Mouse (Mus musculus) heart, embryonic 10.5 days (tissue): Measurements from ENCODE around the gene Nav3. TPM values are rescaled to one million over a fixed set of nuclear protein-coding genes. Genes with fewer than 3 reads are reported as not detected.

Experiments
- DNase-seq: peaks from one replicate; pipeline ENCODE4 v3.0.0-alpha.2; 2017; ENCODE audit warnings: low spot score
- H3K27ac ChIP-seq: fragments of 300-500 bp; sonication (generic); 2 replicates; pipeline ENCODE4 v1.5.1; 2016; ENCODE audit warnings: mild to moderate bottlenecking
- H3K27me3 ChIP-seq: fragments of 300-500 bp; sonication (generic); 2 replicates; pipeline ENCODE4 v1.6.1; 2016; ENCODE audit warnings: mild to moderate bottlenecking; ENCODE audit not compliant: poor library complexity, insufficient read depth, severe bottlenecking
- H3K36me3 ChIP-seq: fragments of 300-500 bp; sonication (generic); 2 replicates; pipeline ENCODE4 v1.6.1; 2016; ENCODE audit warnings: mild to moderate bottlenecking, moderate library complexity
- H3K4me1 ChIP-seq: fragments of 300-500 bp; sonication (generic); 2 replicates; pipeline ENCODE4 v1.6.1; 2016; ENCODE audit warnings: mild to moderate bottlenecking
- H3K4me3 ChIP-seq: fragments of 300-500 bp; sonication (generic); 2 replicates; pipeline ENCODE4 v1.5.1; 2016; ENCODE audit warnings: mild to moderate bottlenecking, moderate library complexity
- H3K9me3 ChIP-seq: fragments of 300-500 bp; sonication (generic); 2 replicates; pipeline ENCODE4 v1.6.1; 2016; ENCODE audit warnings: mild to moderate bottlenecking, moderate library complexity
- WGBS: fragments of 180-500 bp; shearing (Covaris S2); methylation state at CpG from one replicate; pipeline ENCODE4 v1.1.7; 2016; 5-methylcytosine and 5-hydroxymethylcytosine counted together
- polyA plus RNA-seq: library from polyadenylated mRNA; unstranded; fragments of >200 nt; fragmentation: Nextera tagmentation; extraction: Ambion mirVana; gene quantifications from 2 replicates; pipeline ENCODE4 v1.2.1, GENCODE M21; 2016

Nav3 gene
- polyA plus RNA-seq, 1 experiment from 2014 or later = 1.6 TPM

DNA sequence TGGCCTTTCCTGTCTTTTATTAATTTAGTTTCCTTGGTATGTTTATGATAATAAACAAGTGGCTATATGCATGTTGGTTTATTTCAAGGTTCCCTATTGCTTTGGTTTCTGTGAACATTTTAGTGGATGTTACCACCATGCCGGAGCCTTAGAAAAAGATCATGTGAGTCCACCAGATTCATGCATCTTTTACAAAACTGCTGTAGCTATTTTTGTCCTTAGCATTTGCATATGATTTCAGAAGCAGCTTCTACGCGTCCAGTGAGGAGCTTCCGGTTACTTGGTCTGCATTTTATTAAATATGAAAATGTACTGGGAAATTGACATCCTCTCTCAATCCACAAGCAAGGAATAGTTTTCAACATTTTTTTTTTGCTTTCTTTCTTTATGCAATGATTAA is 676.9 kb downstream of the Nav3 start:
- DNase-seq = no peak
- H3K4me1 ChIP-seq = no peaks in the 10 kb centered on the region
- H3K36me3 ChIP-seq = no peaks in the 10 kb centered on the region
- no peaks in the 10 kb centered on the region for H3K27me3 ChIP-seq
- 90% methylated on average over 4 of the region's 4 CpGs for WGBS
- H3K4me3 ChIP-seq = no peak overlapping the region
- no peaks in the 10 kb centered on the region for H3K9me3 ChIP-seq
- no peak overlapping the region for H3K27ac ChIP-seq

DNA sequence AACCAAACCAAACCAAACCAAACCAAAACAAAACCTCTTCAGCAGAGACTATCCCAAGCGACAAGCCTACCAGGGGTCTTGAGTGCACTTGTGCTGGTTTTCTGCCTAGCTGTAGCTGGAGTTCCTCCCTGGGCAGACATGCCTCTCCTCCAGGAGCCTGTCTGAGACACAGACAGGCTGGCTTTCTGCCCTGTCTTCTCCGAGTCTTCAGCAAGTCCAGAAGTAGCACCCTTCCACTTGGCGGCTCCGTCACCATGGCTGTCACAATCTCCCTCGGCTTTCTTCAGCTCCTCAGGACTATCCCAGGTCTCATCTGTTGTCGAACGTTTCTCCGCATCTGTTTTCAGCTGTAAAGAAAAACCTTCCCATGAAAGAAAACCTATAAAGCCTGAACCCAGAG is 686.9 kb downstream of the Nav3 start:
- Histone ChIP-seq H3K36me3 (no peaks in the 10 kb centered on the region), H3K4me3 (no peak overlapping the region), H3K4me1 (no peaks in the 10 kb centered on the region), H3K27me3 (no peaks in the 10 kb centered on the region), H3K27ac (no peak overlapping the region), H3K9me3 (no peaks in the 10 kb centered on the region)
- no peak for DNase-seq
- 77% methylated on average over 8 of the region's 8 CpGs for WGBS

DNA sequence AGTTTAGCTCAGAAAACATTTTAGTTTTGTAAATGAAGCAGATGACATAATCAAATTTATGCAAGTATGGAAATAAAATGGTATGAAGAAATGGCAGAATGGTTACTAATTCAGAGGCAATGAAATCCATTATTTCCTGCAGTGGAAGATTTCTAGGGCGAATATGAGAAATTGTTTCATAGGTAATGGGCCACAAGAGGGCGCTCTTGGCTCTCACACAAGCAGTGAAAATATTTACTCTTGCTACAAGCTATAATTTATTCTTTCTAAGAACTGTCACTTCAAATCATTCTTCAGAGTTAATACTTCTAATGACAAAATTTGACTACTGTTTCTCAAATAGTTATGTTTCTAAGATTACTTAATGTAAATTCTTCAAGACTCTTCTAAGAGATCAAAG is 690.4 kb downstream of the Nav3 start:
- H3K27me3 ChIP-seq = no peaks in the 10 kb centered on the region
- no peak overlapping the region for H3K4me3 ChIP-seq
- no peak for DNase-seq
- no peaks in the 10 kb centered on the region for H3K4me1 ChIP-seq
- H3K9me3 ChIP-seq = no peaks in the 10 kb centered on the region
- WGBS = 7% methylated on average over 2 of the region's 2 CpGs
- H3K36me3 ChIP-seq = no peaks in the 10 kb centered on the region
- H3K27ac ChIP-seq = no peak overlapping the region

DNA sequence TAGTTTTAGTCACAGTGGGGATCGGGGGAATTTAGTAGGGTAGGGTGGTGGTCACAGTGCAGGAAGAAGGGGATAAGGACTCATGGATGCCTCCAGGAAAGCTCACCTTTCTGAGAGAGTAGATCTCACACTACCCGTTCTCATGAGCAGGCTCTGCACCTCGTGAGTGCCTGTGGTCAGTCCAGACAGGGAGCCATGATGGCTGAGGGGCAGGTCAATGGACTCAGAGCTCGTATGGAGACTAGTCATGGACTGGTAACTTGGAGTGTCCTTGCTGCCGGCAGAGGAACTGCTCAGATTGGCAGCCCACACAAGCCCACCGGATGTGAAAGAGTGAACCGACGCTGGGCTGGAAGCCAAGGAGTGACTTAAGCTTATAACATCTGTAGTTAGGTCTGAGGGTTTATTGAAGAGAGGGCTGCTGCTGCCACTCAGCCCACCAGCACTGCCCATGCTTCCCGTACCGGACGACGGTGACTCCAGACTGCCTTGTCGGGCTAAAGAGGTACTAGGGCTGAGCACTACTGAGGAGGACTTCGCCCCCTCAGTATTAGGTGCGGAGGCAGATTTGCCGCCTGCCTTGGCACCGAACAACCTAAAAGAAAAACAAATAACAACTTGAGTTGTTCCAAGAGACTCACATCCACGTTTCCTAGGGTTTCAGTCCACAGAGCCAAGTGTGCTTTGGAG is 691.4 kb downstream of the Nav3 start:
- DNase-seq = no peak
- Histone ChIP-seq H3K4me3 (no peak overlapping the region), H3K9me3 (no peaks in the 10 kb centered on the region), H3K27ac (no peak overlapping the region), H3K27me3 (no peaks in the 10 kb centered on the region), H3K36me3 (no peaks in the 10 kb centered on the region), H3K4me1 (no peaks in the 10 kb centered on the region)
- WGBS = 80% methylated on average over 18 of the region's 18 CpGs

DNA sequence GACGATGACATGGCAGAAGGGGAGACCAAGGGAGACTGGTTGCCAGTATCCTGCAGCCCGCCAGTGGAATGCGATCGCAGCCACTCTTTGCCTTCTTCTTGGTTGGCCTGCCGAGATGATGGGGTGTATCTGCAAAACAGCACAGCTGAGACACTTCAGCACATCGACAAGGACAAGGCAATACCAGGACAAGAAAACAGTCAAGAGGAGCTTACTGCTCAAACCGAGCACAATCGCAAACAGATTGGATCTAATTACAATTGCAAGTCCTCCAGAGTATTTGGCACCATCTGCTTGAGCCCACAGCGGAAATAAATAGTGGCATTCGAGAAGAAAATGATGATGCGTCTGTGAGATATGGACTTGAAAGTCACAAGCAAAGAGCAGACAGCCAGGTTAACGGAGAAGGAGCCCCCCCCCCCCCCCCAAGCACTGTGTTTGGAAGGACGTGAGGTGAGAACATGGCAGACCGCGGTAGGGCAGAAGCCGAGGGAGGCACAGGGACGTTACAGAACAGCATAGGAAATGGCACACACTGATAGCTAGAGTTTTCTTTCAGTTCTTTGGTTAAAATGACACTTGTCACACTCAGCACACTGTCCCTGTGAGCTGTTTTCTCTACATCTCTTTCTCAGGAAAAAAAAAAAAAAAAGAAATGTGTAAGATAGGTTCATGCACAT is 696.9 kb downstream of the Nav3 start:
- 72% methylated on average over 17 of the region's 17 CpGs for WGBS
- H3K4me3 ChIP-seq = no peak overlapping the region

DNA sequence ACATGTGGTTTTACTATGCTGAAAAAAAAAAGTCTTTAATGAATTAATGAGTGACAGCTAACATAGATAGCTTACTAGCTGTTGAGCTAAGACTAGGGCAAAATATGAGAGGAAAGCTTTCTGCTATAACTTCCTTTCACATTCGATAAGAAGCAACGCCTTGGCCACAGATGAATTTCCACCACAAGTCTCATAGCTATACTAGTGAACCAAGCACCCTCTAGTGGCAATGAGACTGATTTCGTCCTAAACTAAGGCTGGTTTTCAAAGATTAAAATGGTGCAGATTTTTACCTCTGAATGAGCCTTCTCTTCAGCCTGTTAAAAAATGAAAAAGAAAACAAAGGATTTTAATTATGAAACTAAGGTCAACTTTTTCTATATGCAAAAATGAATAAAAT is 709.1 kb downstream of the Nav3 start:
- no peak overlapping the region for H3K4me3 ChIP-seq
- no peak for DNase-seq
- WGBS = 57% methylated on average over 3 of the region's 3 CpGs

More for the DNA sequence above, 696.9 kb downstream of the Nav3 start:
- H3K27me3 ChIP-seq = no peaks in the 10 kb centered on the region
- no peaks in the 10 kb centered on the region for H3K9me3 ChIP-seq
- no peaks in the 10 kb centered on the region for H3K36me3 ChIP-seq
- DNase-seq = no peak
- H3K27ac ChIP-seq = no peak overlapping the region
- no peaks in the 10 kb centered on the region for H3K4me1 ChIP-seq

DNA sequence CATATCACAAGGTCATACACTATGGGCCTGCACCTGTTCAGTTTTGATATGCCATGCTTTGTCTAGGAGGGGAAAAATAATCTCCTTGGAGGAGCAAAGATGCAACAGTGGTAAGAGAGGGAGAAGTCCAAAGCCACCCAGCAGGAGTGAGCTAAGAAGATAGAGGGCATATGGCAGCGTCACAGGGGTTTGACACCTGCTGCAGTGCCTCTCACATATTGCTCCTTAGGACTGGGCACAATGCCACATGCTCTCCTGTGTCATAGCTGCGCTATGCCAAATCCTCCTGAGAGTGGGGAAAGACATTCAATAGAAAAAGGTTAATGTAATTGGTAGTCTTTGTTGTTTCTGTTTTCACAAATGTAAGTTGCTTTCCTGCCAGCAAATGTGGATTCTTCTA is 714.3 kb downstream of the Nav3 start:
- no peaks in the 10 kb centered on the region for H3K4me1 ChIP-seq
- H3K27me3 ChIP-seq = no peaks in the 10 kb centered on the region
- H3K36me3 ChIP-seq = no peaks in the 10 kb centered on the region
- WGBS = 78% methylated on average over 2 of the region's 2 CpGs
- H3K27ac ChIP-seq = no peak overlapping the region
- no peaks in the 10 kb centered on the region for H3K9me3 ChIP-seq
- H3K4me3 ChIP-seq = no peak overlapping the region
- DNase-seq = no peak

More for the DNA sequence above, 709.1 kb downstream of the Nav3 start:
- Histone ChIP-seq H3K36me3 (no peaks in the 10 kb centered on the region), H3K27ac (no peak overlapping the region), H3K4me1 (no peaks in the 10 kb centered on the region), H3K27me3 (no peaks in the 10 kb centered on the region), H3K9me3 (no peaks in the 10 kb centered on the region)

DNA sequence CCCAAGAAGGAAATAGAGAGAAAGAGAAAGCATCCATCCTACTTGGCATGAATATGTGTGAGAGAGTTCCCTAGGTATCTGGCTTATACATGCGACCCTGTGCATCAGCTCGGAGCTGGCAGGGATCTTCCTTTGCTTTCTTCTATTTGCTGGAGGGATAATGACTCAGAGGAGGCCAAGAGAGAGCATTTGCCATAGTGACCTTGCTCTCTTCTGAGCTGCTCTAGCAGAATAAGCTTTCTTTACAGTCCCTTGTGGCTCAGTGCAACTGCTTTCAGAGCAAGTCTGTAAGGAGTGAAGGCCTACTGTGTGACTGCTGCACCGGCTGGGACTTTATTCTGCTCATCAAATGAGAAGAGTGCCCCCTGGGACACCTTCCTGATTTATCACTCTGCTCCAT is 715.7 kb downstream of the Nav3 start:
- H3K27me3 ChIP-seq = no peaks in the 10 kb centered on the region
- no peak overlapping the region for H3K4me3 ChIP-seq
- H3K36me3 ChIP-seq = no peaks in the 10 kb centered on the region
- WGBS = 69% methylated on average over 3 of the region's 3 CpGs
- H3K9me3 ChIP-seq = no peaks in the 10 kb centered on the region
- no peak overlapping the region for H3K27ac ChIP-seq
- DNase-seq = no peak
- no peaks in the 10 kb centered on the region for H3K4me1 ChIP-seq

DNA sequence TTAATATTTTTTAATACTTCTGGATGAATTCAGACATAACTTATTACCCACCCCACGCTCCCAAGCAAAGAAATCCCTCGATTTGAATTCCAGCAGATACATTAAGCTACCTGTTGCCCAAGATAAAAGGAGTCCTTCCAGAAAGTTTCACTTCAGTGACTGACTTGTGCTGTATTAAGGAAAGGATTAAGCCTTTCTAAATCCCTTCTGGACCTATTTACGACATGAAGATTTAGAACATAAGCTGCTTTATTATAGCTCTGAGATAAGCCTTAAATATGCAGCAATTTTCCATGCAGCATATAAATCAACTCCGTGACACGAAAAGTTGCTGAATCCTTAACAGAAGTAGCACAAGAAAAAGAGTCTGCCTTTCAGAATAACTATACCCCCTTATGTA is 732.4 kb downstream of the Nav3 start:
- no peaks in the 10 kb centered on the region for H3K4me1 ChIP-seq
- H3K27ac ChIP-seq = no peak overlapping the region
- H3K4me3 ChIP-seq = no peak overlapping the region
- H3K36me3 ChIP-seq = no peaks in the 10 kb centered on the region
- H3K9me3 ChIP-seq = no peaks in the 10 kb centered on the region
- WGBS = 86% methylated on average over 5 of the region's 5 CpGs
- H3K27me3 ChIP-seq = no peaks in the 10 kb centered on the region
- DNase-seq = no peak

DNA sequence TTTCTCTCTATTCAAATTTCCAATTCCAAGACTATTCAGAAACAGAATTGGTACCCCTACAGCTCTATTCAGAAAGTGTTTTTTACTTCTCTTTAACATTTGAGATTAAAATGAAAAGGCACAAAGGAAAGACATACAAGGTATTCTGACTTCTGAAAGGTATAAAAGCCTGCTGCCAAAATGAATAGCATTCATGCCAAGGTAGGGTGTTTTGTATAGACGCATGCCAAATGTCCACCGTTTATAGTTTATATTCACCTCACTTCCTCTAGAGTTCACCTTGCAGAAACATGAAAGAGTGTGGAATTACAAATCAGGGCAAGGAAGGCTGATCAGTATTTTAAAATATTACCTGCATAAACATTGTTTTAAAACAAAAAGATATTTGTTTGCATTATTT is 737.2 kb downstream of the Nav3 start:
- H3K27ac ChIP-seq = no peak overlapping the region
- H3K27me3 ChIP-seq = no peaks in the 10 kb centered on the region
- no peaks in the 10 kb centered on the region for H3K36me3 ChIP-seq
- 96% methylated on average over 2 of the region's 2 CpGs for WGBS
- no peaks in the 10 kb centered on the region for H3K9me3 ChIP-seq
- DNase-seq = no peak
- no peak overlapping the region for H3K4me3 ChIP-seq
- no peaks in the 10 kb centered on the region for H3K4me1 ChIP-seq

DNA sequence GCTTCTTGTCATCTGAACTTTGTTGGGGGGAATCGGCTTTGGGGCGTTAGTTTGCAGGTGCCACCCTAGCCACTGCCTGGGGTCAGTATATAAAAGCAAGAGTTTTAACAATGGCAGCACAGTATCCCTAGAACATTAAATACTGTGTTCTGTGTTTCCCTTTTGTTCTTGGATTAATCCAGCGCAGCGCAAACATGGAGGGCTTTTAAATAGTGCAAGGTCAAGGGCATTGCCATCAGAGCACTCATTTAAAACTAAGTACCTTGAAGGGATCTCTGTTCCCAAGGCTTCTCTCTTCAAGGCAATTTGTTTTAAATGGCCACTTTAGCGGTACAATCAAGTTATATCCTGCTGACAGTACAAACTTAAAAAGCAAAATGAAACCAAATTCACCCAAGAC is 737.6 kb downstream of the Nav3 start:
- no peaks in the 10 kb centered on the region for H3K36me3 ChIP-seq
- H3K4me3 ChIP-seq = no peak overlapping the region
- 80% methylated on average over 5 of the region's 5 CpGs for WGBS
- H3K27ac ChIP-seq = no peak overlapping the region
- H3K9me3 ChIP-seq = no peaks in the 10 kb centered on the region
- DNase-seq = no peak
- H3K27me3 ChIP-seq = no peaks in the 10 kb centered on the region
- H3K4me1 ChIP-seq = no peaks in the 10 kb centered on the region

DNA sequence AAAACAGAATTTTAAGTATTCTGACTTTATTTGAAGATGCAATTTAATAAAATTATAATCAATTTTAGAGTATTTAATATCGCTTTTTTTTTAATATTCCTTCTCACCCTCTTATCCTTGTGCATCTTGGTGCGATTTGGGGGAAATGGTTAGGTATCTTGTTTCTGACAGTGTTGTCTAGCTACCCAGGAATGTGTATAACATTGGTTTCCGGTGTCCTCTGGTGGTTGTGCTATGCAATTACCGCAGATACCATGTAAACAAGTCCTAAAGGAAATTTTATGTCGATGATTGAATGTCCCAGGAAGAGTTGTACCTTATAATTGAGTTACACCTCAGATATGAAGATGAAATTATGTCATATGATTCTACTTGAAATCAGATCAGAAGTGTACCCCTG is 743.0 kb downstream of the Nav3 start:
- H3K4me3 ChIP-seq = no peak overlapping the region
- no peaks in the 10 kb centered on the region for H3K9me3 ChIP-seq
- DNase-seq = no peak
- 39% methylated on average over 5 of the region's 5 CpGs for WGBS
- no peaks in the 10 kb centered on the region for H3K27me3 ChIP-seq
- H3K27ac ChIP-seq = no peak overlapping the region
- H3K36me3 ChIP-seq = no peaks in the 10 kb centered on the region
- H3K4me1 ChIP-seq = no peaks in the 10 kb centered on the region

DNA sequence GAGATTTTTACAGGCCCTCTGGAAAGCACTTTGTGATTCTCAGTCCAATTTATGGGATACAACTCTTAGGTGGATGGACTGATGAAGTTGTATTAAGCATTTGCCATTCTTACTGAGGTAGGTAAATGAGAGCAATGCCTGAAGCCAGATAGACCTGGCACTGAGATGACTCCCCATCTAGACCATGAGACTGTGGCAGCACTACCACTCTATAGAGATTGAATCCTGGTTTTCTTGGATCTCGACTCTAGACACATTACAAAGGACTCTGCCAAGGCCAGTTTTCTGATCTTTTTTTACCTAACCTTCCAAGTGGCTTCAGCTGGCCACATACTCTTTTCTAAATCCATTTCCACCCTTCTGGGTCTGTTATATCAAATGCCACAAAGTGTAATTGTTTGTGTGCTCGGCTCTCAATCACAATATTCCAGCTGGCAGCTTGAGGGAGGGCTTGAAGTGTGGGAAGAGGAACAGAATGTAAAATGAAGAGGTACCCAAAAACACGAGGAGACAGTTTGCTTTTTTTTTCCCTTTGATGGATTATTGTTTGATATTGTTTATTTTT is 756.2 kb downstream of the Nav3 start:
- 62% methylated on average over 3 of the region's 3 CpGs for WGBS
- H3K9me3 ChIP-seq = no peaks in the 10 kb centered on the region
- no peaks in the 10 kb centered on the region for H3K36me3 ChIP-seq
- H3K27ac ChIP-seq = no peak overlapping the region
- H3K27me3 ChIP-seq = no peaks in the 10 kb centered on the region
- no peak overlapping the region for H3K4me3 ChIP-seq
- no peak for DNase-seq
- no peaks in the 10 kb centered on the region for H3K4me1 ChIP-seq
